Mouse (Mus musculus): Measurements from ENCODE around the gene Pafah1b2.

Gene Pafah1b2

DNA sequence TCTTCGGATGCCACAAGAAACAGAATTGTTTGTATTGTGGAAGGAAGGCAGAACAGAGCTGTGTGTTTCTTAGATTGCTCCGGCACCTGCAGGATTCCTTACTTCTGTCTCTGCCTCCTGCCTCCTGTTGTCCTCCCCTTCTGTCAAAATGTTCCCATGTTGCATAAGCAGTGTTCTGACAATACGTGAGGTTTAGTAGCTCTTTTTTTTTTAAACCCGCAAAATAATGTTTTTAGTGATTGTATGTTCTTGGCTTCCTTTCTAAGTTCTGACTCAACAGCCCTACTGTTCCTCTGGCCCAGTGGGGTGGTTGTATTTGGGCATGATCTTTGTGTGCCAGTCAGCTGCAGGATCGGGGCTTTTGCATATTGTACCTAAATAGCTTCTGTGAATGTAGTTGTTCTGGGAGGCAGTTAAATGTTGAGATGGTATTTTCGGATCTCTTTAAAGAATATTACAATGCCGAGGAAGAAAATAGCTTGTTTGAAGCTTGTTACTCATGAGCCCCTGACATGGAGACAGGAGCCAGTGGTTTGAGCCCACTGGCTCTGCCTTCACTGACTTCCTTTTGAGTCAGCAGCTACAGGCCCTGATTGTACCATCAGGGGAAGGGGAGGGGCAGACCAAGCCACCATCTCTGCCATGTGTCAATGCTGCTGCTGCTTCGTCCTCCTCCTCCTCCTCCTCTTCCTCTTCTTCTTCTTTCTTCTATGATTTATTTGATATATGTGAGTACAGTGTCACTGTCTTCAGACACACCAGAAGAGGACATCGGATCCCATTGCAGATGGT is 13.8 kb upstream of the Pafah1b2 start:
- DNase-seq (ENCODE audit: extremely low read depth, low read depth), result no peak

GRCm38 (mm10) chr9:46023591-46023990 is 11.1 kb upstream of the Pafah1b2 start:
- no peak for DNase-seq (ENCODE audit: extremely low read depth, low read depth)

DNA sequence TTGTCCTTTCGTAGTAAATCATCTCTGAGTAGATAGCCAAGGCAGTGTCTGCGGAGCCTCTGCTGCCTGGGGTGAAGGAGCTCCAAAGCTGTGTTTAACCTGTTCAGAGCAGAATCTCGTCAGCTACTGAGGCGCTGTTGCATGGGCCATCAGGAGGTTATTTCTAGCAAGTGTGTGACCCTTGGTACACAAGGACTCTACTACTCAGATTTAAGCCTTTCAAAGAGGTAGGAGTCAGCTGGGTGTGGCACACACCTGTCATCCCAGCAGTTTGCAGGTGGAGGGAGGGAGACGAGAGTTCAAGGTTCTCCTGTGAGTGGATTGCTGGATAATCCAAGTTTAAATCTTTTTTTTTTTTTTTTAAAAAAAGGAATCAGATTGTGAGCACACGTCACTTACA is 7.5 kb upstream of the Pafah1b2 start:
- DNase-seq (ENCODE audit: extremely low read depth, low read depth), result no peak

GRCm38 (mm10) chr9:46018316-46018715 is 5.8 kb upstream of the Pafah1b2 start:
- no peak for DNase-seq (ENCODE audit: extremely low read depth, low read depth)

GRCm38 (mm10) chr9:46016417-46016816 is 3.9 kb upstream of the Pafah1b2 start:
- no peak for DNase-seq (ENCODE audit: extremely low read depth, low read depth)

DNA sequence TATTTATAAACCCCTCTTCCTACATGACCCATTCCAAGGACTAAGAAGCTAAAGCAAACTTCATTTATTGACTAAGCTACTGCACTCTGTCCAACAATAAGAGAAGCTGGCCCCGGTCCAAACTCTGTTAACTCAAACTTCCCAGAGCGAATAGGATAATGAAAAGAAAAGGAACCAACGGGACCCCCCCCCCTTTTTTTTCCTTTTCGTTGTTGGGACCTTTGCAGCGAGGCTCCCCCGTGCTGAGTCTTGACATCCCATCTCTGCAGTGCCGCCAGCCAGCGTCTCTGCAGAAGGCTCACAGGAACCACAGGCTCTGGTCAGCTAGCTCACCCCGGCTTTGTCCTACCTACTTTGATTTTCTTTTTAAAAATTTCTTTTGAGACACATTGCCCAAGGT is 3.3 kb upstream of the Pafah1b2 start:
- DNase-seq (ENCODE audit: extremely low read depth, low read depth), result no peak

- no peak for DNase-seq (ENCODE audit: extremely low read depth, low read depth)
Measured at GRCm38 (mm10) chr9:46015081-46015551, 2.6 kb upstream of the Pafah1b2 start.

- no peak for DNase-seq (ENCODE audit: extremely low read depth, low read depth)
Measured at GRCm38 (mm10) chr9:46014251-46014681, 1.8 kb upstream of the Pafah1b2 start.

DNA sequence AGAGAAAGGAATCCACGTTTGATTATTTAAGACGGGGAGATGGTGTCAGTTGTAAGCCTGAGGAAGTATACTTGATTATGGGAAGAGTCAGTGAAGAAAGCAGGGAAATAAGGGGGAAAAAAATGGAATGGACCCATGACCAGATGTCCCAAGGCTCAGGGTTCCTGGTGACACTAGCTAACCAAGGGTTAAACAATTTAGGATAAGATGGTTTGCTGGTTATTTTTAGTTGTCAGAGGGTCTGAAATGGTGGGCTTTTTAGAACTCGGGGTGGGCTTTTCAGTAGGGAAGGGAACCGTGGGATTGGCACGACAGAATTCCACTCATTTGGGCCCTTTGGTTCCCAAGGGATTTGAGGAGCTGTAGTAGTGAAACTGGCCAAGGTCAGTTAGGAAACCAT is 1.1 kb upstream of the Pafah1b2 start:
- no peak for DNase-seq (ENCODE audit: extremely low read depth, low read depth)

GRCm38 (mm10) chr9:46013009-46013586 is 608 bp upstream of the Pafah1b2 start:
- no peak for DNase-seq (ENCODE audit: extremely low read depth, low read depth)

DNA sequence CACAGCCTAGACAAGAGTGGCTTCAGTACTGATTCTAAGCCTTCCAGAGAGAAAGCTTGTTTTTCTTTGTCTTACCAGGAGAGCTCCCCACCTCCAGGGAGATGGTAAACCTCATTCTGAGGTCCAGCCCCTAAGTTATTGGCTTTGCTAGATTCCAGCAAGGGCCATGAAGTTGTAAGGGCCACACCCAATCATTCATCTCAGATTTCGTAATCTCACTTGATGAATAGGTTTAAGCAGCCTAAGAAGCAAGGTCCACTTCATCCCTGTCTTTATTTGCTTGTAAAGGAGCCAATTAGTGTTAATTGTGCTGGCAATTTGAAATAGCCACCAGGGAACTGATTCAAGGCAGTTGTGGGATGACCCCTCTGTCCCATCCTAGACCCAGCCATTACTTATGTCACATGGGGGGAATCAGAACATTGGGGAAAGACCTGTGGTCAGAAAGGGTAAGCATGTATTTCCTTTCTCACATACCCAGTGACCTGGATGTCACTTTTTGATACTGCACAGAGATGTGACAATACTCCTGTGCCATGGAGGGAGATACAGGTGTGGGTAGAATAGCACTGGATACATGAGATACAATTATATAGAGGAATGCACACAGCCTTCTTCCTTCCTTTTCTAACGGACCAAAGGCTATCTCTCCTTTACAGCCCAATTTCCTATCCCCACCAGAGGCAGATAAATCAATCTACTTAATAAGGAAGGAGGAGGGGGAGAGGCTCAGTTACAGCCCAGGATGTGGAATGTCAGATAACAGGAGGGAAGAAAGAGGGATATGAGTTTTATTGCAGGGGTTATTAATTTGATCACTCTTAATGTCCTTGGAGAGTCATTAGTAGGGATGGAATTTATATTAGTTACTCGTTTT is 1.2 kb downstream of the Pafah1b2 start:
- peak; percentile 81 for DNase-seq (ENCODE audit: extremely low read depth, low read depth)

DNA sequence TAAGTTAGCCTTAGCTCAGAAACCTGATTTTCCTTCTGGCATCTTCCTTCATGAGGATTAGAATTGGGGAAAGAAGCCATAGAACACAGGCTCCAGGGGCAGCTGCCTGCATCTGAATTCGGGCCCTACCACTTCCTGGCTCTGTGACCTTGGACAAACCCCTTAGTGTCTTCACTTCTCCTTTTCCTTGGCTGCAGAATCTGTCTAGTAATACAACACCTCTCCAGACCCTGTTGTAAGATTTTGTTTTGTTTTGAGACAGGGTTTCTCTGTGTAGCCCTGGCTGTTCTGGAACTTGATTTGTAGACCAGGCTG is 2.9 kb downstream of the Pafah1b2 start:
- DNase-seq (ENCODE audit: extremely low read depth, low read depth), result peak; percentile 72

DNA sequence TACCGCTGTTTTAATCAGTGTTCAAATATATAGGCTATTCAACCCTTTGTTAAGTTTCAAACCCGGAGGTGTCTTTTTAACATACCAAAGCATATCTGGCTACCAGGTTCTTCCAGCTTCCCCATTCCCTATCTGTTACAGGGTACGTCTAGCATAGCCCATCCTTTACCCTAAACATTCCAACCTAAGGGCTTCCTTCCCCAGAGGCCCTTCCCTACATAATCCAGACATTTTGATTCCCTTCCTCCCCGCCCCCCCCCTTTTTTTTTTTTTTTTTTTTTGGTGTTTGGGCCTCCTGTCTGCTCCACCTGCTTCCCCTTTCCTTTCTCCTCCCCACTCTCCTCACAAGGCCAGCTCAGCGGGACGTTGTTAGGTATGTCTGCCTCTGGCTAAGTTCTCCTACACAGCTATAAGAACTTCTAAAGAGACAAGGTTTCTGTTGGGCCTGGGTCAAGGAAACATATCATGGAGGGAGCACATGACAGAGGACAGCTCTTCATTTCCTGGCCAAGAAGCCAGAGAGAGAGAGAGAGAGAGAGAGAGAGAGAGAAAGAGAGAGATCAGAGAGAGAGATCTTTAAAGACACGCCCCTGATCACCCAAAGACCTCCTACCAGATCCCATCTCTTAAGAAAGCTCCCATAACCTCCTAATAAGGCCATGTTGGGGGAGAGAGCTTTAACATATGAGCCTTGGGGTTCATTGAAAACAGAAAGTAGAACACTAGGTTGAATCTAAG is 3.4 kb downstream of the Pafah1b2 start:
- DNase-seq (ENCODE audit: extremely low read depth, low read depth), result no peak

GRCm38 (mm10) chr9:46006224-46006623 is 6.3 kb downstream of the Pafah1b2 start:
- DNase-seq (ENCODE audit: extremely low read depth, low read depth), result no peak

DNA sequence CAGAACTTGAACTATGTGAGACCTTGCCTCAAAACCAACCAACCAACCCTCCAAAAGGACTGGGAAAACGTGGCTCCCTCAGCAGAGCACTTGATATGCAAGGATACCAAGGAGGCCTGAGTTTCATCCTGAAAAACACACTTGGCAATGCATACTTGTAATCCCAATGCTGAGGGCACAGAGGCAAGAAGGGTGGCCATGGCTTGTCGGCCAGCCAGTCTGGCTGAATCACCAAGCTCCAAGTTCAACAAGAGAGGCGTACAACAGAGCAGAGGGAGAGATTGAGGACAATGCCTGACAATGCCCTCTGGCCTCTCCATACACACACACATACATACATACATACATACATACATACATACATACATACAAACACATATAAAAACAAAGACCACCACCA is 8.0 kb downstream of the Pafah1b2 start:
- no peak for DNase-seq (ENCODE audit: extremely low read depth, low read depth)

- DNase-seq (ENCODE audit: extremely low read depth, low read depth), result no peak
Measured at GRCm38 (mm10) chr9:46003729-46004128, 8.8 kb downstream of the Pafah1b2 start.

GRCm38 (mm10) chr9:45999009-45999408 is 13.5 kb downstream of the Pafah1b2 start:
- no peak for DNase-seq (ENCODE audit: extremely low read depth, low read depth)

DNA sequence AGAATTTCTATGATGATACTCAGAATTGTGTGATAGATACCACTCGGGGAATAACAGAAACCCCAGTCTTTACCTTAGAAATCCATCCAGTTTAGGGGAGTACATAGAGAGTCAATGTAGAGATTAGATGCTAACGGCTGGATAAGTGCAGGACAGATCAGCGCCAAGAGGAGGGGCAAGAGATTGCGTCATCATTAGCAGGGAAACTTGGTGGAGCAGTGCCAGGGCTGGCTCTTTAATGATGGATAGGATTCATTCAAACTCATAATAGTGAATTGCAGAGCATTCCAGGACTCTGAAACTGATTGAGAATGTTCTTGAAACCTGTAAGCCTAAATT is 27.3 kb downstream of the Pafah1b2 start:
- DNase-seq (ENCODE audit: extremely low read depth, low read depth), result no peak

DNA sequence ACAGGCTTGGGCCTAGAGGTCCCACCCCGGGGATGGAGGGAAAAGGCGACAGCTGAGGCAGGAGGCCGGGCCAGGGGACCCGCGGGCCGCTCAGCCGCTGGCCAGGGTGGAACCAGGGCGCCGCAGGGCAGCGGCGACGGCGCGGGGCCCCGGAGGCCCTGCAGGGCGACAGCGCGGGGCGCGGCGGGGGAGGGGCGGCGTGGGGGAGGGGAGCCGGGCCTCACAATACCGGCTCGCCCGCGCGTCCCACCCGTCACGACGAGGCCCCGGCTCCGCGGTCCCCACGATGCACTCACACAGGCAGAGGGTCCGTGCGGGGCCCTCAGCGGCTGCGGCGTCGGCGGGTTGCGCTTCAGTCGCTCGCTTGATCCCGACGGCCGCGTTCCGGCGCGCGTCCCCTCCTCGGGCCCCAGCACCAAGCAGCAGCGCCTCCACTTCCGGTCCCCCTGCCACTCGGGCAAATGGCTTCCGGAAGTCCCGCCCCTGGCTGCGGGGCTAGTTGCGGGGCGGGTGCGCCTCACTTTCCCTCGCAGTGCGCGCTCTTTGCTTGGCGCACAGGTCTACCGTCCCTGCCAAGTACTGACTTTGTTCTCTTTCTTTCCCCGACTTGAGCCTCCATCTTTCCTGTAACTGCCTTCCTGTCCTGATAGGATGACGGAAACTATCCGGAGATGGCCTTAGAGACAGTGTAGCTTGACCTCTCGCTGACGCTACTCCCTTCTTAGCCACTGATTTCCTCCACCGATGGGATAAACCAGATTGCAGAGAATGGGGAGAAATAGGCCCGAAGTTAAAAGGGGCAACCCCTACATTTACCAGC is 27.9 kb downstream of the Pafah1b2 start:
- DNase-seq (ENCODE audit: extremely low read depth, low read depth), result peak; percentile 54

DNA sequence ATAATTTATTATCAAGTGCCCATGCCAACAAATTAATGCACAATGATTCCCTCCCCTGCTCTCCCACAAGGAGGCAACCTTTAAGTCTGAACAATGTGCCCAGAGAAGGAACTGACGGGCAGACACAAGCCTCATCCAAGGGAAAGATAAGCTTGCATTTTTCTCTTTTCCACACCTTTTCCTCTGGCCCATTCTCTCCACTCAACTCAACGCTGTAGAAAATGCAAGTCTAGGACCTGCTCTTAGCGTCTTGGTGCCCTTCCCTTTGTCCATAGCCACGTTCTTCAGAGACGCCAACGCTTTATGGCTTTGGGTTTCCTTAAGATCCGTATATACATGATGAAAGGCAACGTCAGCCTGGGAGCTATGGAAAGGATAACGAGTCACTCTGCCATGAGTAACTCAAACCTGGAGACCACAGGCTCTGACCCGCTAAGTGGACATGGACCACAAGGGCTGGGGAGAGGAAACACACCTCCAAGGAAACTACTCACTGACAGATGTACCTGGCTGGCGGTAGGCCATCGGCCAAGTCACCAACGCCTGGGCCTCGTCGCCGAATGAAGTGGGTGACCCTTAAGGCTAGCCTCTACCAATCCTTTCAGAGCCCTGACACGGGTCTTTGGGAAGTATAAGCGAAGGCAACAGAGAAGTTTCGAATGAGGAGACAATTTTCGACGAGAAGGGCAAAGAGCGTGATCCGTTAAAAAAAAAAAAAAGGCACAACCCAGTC is 28.6 kb downstream of the Pafah1b2 start:
- DNase-seq (ENCODE audit: extremely low read depth, low read depth), result peak; percentile 35
